Mouse (Mus musculus): ENCODE measurements around the gene Atox1. TPM values are rescaled to one million over a fixed set of nuclear protein-coding genes. Genes with fewer than 3 reads are reported as not detected.

Atox1 gene
- 581 and 600 TPM in 2 replicates for polyA plus RNA-seq (2015; fragmentation: Nextera tagmentation; extraction: Ambion mirVana)

DNA sequence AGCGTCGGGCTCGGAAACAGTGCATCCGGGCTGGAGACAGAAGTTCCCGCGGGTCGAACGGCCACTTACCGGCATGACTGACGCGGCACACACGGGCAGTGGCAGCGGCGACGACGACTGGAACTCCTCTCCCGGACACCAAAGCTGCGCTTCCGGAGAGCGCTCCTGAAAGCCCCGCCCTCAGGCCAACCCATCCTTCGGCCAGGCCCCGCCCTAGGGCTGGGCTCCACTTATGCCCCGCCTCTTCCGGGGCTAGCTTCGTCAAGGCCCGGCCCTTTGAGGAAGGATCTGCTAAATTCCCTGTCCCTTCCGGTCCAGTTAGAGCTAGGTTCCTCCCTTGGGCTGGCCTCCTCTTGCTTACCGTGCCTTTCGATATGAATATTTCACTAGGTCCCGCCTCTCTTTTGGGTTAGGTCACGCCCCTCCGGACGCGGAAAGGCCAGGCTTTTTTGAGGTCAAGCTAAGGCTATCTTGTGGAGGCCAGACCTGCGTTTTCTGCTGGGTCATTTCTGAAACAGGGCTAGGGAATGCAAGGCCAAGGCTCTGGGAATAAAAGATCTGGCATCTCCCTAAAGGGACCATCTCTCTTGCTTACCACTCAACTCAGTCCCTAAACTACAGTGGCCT is at the start of gene Atox1:
TSS of gene Atox1 (minus strand) at position 221 of the 627 bp plus-strand sequence.
- Histone ChIP-seq H3K9me3 (ENCODE audit: control insufficient read depth, low read length) (no peaks in the 10 kb centered on the region), H3K4me2 (ENCODE audit: low read depth, low read length) (peak within 1 kb of the TSS; percentile 92), H3K9ac (ENCODE audit: low read length) (peak within 1 kb of the TSS; percentile 80), H3K4me3 (ENCODE audit: low read length) (peak within 1 kb of the TSS; percentile 88), H3K36me3 (ENCODE audit: control insufficient read depth, insufficient read depth, low read length) (no peaks in the 10 kb centered on the region), H3K27me3 (ENCODE audit: control insufficient read depth, insufficient read depth, low read depth, low read length) (no peaks in the 10 kb centered on the region), H3K4me1 (replicated peaks; ENCODE audit: control insufficient read depth, insufficient read depth, low read length) (peaks cover 20% of the 10 kb centered on the region), H3K27ac (ENCODE audit: low read length) (peak within 1 kb of the TSS; percentile 91)
- ATAC-seq (ENCODE audit: low read depth): peak; percentile 98
- 0% methylated on average over 35 of the region's 36 CpGs for whole genome bisulfite sequencing

GRCm38 (mm10) chr11:55505485-55505884 is 44.4 kb upstream of the Atox1 start:
- no peak; the same call in 1 of the 2 replicates for ATAC-seq (ENCODE audit: low read depth)
- no peak overlapping the region for H3K4me2 ChIP-seq (ENCODE audit: low read depth, low read length)
- no peak overlapping the region for H3K9ac ChIP-seq (ENCODE audit: low read length)
- H3K4me3 ChIP-seq (ENCODE audit: low read length): no peak overlapping the region
- H3K27me3 ChIP-seq (ENCODE audit: control insufficient read depth, insufficient read depth, low read depth, low read length): no peaks in the 10 kb centered on the region
- no peaks in the 10 kb centered on the region for H3K4me1 ChIP-seq (replicated peaks; ENCODE audit: control insufficient read depth, insufficient read depth, low read length)
- H3K27ac ChIP-seq (ENCODE audit: low read length): no peak overlapping the region
- H3K36me3 ChIP-seq (ENCODE audit: control insufficient read depth, insufficient read depth, low read length): peaks cover 12% of the 10 kb centered on the region
- H3K9me3 ChIP-seq (ENCODE audit: control insufficient read depth, low read length): no peaks in the 10 kb centered on the region
- WGBS: 77% methylated on average over 3 of the region's 3 CpGs

DNA sequence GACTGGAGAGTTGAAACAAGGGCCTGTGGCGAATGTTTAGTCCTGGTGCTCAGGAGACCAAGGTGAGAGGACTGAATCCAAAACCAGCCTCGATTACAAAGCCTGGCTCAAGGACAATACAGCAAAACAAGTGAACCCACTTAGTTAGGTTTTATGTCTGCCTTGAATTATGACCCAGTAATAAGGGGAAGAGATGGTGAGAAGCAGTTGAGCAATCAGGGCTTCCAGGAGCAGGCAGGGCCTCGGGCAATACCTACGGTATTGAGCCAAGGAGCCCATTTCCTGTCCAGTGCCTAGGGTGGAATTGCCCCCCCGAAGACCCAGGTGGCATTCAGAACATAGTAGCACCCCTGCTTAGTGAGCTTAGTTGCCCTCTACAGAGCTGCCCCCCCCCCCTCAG is 41.8 kb upstream of the Atox1 start:
- Histone ChIP-seq H3K4me3 (ENCODE audit: low read length) (no peak overlapping the region), H3K27me3 (ENCODE audit: control insufficient read depth, insufficient read depth, low read depth, low read length) (no peaks in the 10 kb centered on the region), H3K36me3 (ENCODE audit: control insufficient read depth, insufficient read depth, low read length) (peaks cover 24% of the 10 kb centered on the region), H3K4me2 (ENCODE audit: low read depth, low read length) (no peak overlapping the region), H3K4me1 (replicated peaks; ENCODE audit: control insufficient read depth, insufficient read depth, low read length) (no peaks in the 10 kb centered on the region), H3K9ac (ENCODE audit: low read length) (no peak overlapping the region), H3K9me3 (ENCODE audit: control insufficient read depth, low read length) (no peaks in the 10 kb centered on the region), H3K27ac (ENCODE audit: low read length) (no peak overlapping the region)
- 72% methylated on average over 5 of the region's 5 CpGs for WGBS
- no peak for ATAC-seq (ENCODE audit: low read depth)

DNA sequence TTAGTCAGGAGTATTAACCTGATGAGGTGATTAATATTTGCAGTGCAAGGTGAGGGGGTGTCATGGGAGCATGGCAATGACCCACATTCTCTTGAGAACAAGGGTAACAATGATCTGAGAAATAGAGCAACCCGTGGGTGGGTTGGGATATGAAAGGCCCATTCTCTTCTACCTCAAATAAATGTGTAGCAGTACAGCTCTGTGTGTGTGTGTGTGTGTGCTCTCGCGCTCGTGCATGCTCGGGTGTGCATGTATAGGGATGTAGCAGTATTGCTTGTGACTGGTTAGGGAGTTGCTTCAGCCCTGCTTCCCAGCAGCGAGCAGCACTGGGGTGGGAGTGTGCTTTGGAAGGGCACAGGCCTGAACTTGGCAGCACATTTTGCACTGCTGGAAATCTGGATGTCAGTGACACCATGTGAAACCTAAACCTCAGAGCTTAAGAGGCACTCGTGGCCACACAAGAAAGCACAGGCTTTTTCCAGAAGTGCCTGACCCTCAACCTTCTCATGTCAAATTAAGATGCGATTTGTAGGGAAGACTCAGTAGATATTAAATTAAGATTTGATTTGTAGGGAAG is 41.0 kb upstream of the Atox1 start:
- H3K36me3 ChIP-seq (ENCODE audit: control insufficient read depth, insufficient read depth, low read length): peaks cover 25% of the 10 kb centered on the region
- WGBS: 81% methylated on average over 8 of the region's 8 CpGs
- no peaks in the 10 kb centered on the region for H3K4me1 ChIP-seq (replicated peaks; ENCODE audit: control insufficient read depth, insufficient read depth, low read length)
- H3K27ac ChIP-seq (ENCODE audit: low read length): no peak overlapping the region
- H3K9me3 ChIP-seq (ENCODE audit: control insufficient read depth, low read length): no peaks in the 10 kb centered on the region
- no peak for ATAC-seq (ENCODE audit: low read depth)
- no peak overlapping the region for H3K9ac ChIP-seq (ENCODE audit: low read length)
- no peak overlapping the region for H3K4me3 ChIP-seq (ENCODE audit: low read length)
- H3K4me2 ChIP-seq (ENCODE audit: low read depth, low read length): no peak overlapping the region
- no peaks in the 10 kb centered on the region for H3K27me3 ChIP-seq (ENCODE audit: control insufficient read depth, insufficient read depth, low read depth, low read length)

DNA sequence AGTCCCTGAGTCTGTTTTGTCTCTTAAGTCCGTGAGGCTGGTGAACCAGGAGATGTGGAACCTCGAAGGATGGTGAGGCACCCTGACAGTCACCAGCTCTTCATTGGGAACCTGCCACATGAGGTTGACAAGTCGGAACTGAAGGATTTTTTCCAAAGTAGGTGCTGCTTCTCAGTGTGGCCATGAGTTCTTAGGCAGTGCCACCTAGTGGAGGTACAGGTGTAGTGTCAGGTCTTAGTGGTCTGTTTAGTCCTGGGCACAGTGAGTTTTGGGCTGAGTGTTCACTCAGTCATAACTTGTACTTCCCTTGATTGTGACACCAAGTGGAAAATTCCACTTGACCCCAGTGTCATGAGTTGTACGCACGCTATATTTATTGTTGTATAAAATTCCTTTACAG is 36.8 kb upstream of the Atox1 start:
- H3K4me3 ChIP-seq (ENCODE audit: low read length): no peak overlapping the region
- H3K27ac ChIP-seq (ENCODE audit: low read length): no peak overlapping the region
- H3K27me3 ChIP-seq (ENCODE audit: control insufficient read depth, insufficient read depth, low read depth, low read length): no peaks in the 10 kb centered on the region
- H3K4me1 ChIP-seq (replicated peaks; ENCODE audit: control insufficient read depth, insufficient read depth, low read length): no peaks in the 10 kb centered on the region
- H3K9ac ChIP-seq (ENCODE audit: low read length): no peak overlapping the region
- H3K36me3 ChIP-seq (ENCODE audit: control insufficient read depth, insufficient read depth, low read length): peaks cover 56% of the 10 kb centered on the region
- WGBS: 36% methylated on average over 5 of the region's 5 CpGs
- H3K4me2 ChIP-seq (ENCODE audit: low read depth, low read length): no peak overlapping the region
- no peaks in the 10 kb centered on the region for H3K9me3 ChIP-seq (ENCODE audit: control insufficient read depth, low read length)
- peak; percentile 64 for ATAC-seq (ENCODE audit: low read depth)

DNA sequence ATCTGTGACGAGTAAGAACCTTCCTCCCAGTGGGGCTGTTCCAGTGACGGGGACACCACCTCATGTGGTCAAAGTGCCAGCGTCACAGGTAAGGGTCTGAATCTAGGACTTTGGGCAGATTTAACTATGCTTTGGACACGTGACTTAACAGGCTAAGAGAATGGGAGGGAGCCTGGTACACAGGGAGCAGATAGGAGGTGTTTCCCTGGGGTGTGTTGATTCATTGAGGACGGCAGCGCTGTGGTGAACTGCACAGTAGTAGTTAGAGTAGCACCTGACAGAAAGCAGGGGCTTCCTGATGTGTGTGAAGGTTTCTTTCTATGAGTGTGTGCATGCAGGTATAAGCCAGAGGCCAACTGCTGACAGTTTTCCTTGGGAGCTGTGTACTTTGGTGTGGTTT is 35.1 kb upstream of the Atox1 start:
- 84% methylated on average over 6 of the region's 6 CpGs for WGBS
- H3K9me3 ChIP-seq (ENCODE audit: control insufficient read depth, low read length): no peaks in the 10 kb centered on the region

DNA sequence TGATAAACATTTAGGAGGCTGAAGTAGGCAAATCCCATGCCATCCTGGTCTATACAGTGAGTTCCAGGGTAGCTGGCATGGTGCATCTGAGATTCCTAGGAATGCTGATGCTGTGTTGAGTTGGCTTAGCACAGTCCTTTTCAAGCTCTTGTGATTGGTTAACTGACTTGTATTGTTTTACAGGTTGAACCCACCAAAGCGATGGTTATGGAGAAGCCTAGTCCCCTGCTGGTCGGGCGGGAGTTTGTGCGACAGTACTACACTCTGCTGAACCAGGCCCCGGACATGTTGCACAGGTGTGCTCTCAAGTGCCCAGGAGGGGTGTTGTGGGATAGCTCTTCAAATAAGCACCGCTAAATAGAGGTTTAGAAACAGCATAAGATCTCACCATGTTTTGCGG is 24.4 kb upstream of the Atox1 start:
- Histone ChIP-seq H3K27ac (ENCODE audit: low read length) (no peak overlapping the region), H3K4me1 (replicated peaks; ENCODE audit: control insufficient read depth, insufficient read depth, low read length) (no peaks in the 10 kb centered on the region), H3K36me3 (ENCODE audit: control insufficient read depth, insufficient read depth, low read length) (peaks cover 57% of the 10 kb centered on the region), H3K4me2 (ENCODE audit: low read depth, low read length) (no peak overlapping the region), H3K9ac (ENCODE audit: low read length) (no peak overlapping the region), H3K27me3 (ENCODE audit: control insufficient read depth, insufficient read depth, low read depth, low read length) (no peaks in the 10 kb centered on the region), H3K4me3 (ENCODE audit: low read length) (no peak overlapping the region), H3K9me3 (ENCODE audit: control insufficient read depth, low read length) (no peaks in the 10 kb centered on the region)
- ATAC-seq (ENCODE audit: low read depth): no peak
- 96% methylated on average over 7 of the region's 7 CpGs for WGBS

More for the DNA sequence above, 35.1 kb upstream of the Atox1 start:
- no peak overlapping the region for H3K27ac ChIP-seq (ENCODE audit: low read length)
- no peak overlapping the region for H3K4me3 ChIP-seq (ENCODE audit: low read length)
- no peaks in the 10 kb centered on the region for H3K27me3 ChIP-seq (ENCODE audit: control insufficient read depth, insufficient read depth, low read depth, low read length)
- no peak overlapping the region for H3K9ac ChIP-seq (ENCODE audit: low read length)
- H3K36me3 ChIP-seq (ENCODE audit: control insufficient read depth, insufficient read depth, low read length): peaks cover 62% of the 10 kb centered on the region
- ATAC-seq (ENCODE audit: low read depth): no peak
- H3K4me2 ChIP-seq (ENCODE audit: low read depth, low read length): no peak overlapping the region
- H3K4me1 ChIP-seq (replicated peaks; ENCODE audit: control insufficient read depth, insufficient read depth, low read length): no peaks in the 10 kb centered on the region

- ATAC-seq (ENCODE audit: low read depth): no peak
- WGBS: 81% methylated on average over 3 of the region's 3 CpGs
- H3K27me3 ChIP-seq (ENCODE audit: control insufficient read depth, insufficient read depth, low read depth, low read length): no peaks in the 10 kb centered on the region
- no peak overlapping the region for H3K9ac ChIP-seq (ENCODE audit: low read length)
- peaks cover 21% of the 10 kb centered on the region for H3K4me1 ChIP-seq (replicated peaks; ENCODE audit: control insufficient read depth, insufficient read depth, low read length)
- H3K4me3 ChIP-seq (ENCODE audit: low read length): no peak overlapping the region
- no peak overlapping the region for H3K4me2 ChIP-seq (ENCODE audit: low read depth, low read length)
- peaks cover 2% of the 10 kb centered on the region; the same call in 1 of the 2 replicates for H3K36me3 ChIP-seq (ENCODE audit: control insufficient read depth, insufficient read depth, low read length)
- H3K9me3 ChIP-seq (ENCODE audit: control insufficient read depth, low read length): no peaks in the 10 kb centered on the region
- H3K27ac ChIP-seq (ENCODE audit: low read length): no peak overlapping the region
Observed at GRCm38 (mm10) chr11:55473219-55473618, 12.2 kb upstream of the Atox1 start.

GRCm38 (mm10) chr11:55471467-55471866 is 10.4 kb upstream of the Atox1 start:
- peak overlapping the region; percentile 95 for H3K4me3 ChIP-seq (ENCODE audit: low read length)
- H3K36me3 ChIP-seq (ENCODE audit: control insufficient read depth, insufficient read depth, low read length): peaks cover 2% of the 10 kb centered on the region; the same call in 1 of the 2 replicates
- no peaks in the 10 kb centered on the region for H3K27me3 ChIP-seq (ENCODE audit: control insufficient read depth, insufficient read depth, low read depth, low read length)
- ATAC-seq (ENCODE audit: low read depth): no peak
- H3K4me1 ChIP-seq (replicated peaks; ENCODE audit: control insufficient read depth, insufficient read depth, low read length): peaks cover 23% of the 10 kb centered on the region
- H3K9me3 ChIP-seq (ENCODE audit: control insufficient read depth, low read length): no peaks in the 10 kb centered on the region
- peak overlapping the region; percentile 84 for H3K4me2 ChIP-seq (ENCODE audit: low read depth, low read length)
- WGBS: 83% methylated on average over 7 of the region's 7 CpGs
- H3K27ac ChIP-seq (ENCODE audit: low read length): no peak overlapping the region
- peak overlapping the region; percentile 95 for H3K9ac ChIP-seq (ENCODE audit: low read length)

Measured in lung, embryonic 16.5 days (tissue).